Mouse (Mus musculus) liver, adult 2 months (tissue): ENCODE results near the gene Gpr3. TPM values are rescaled to one million over a fixed set of nuclear protein-coding genes. Genes with fewer than 3 reads are reported as not detected.
A peak's percentile ranks its signal among the peaks of the same experiment; 100 is the strongest.

Experiments
- DNase-seq: peaks from one replicate; pipeline ENCODE4 v3.0.0-alpha.2; 2011; ENCODE audit warnings: low read depth, low spot score; ENCODE audit errors: extremely low read depth
- H3K27ac ChIP-seq: fragments of 200-500 bp; replicated peaks from 2 replicates; pipeline ENCODE4 v1.5.1; 2012; ENCODE audit warnings: low read depth, mild to moderate bottlenecking, control low read depth, inconsistent platforms, low read length; ENCODE audit not compliant: insufficient read depth
- H3K27me3 ChIP-seq: fragments of 200-500 bp; 2 replicates; pipeline ENCODE4 v1.6.1; 2012; ENCODE audit warnings: mild to moderate bottlenecking, moderate library complexity, low read length, inconsistent platforms; ENCODE audit not compliant: control insufficient read depth, insufficient read depth
- H3K36me3 ChIP-seq: fragments of 200-500 bp; 2 replicates; pipeline ENCODE4 v1.6.1; 2012; ENCODE audit warnings: low read length, inconsistent platforms; ENCODE audit not compliant: control insufficient read depth, insufficient read depth
- H3K4me1 ChIP-seq: fragments of 200-500 bp; 2 replicates; pipeline ENCODE4 v1.6.1; 2011; ENCODE audit warnings: low read length; ENCODE audit not compliant: control insufficient read depth, insufficient read depth
- H3K4me3 ChIP-seq: fragments of 200-500 bp; 2 replicates; pipeline ENCODE4 v1.5.1; 2011; ENCODE audit warnings: low read depth, mild to moderate bottlenecking, control low read depth, low read length, moderate library complexity; ENCODE audit not compliant: insufficient read depth
- H3K79me2 ChIP-seq: fragments of 200-500 bp; 2 replicates; pipeline ENCODE4 v1.6.1; 2012; ENCODE audit warnings: inconsistent platforms, mild to moderate bottlenecking, low read length, moderate library complexity; ENCODE audit not compliant: control insufficient read depth, insufficient read depth
- H3K9ac ChIP-seq: fragments of 200-500 bp; 2 replicates; pipeline ENCODE4 v1.6.1; 2012; ENCODE audit warnings: low read depth, mild to moderate bottlenecking, control low read depth, inconsistent platforms, low read length
- CTCF ChIP-seq: fragments of 200-500 bp; IDR thresholded peaks from 2 replicates; pipeline ENCODE4 v1.5.1; 2011; ENCODE audit warnings: low read depth, low read length, control low read depth
- POLR2A ChIP-seq: fragments of 200-500 bp; IDR thresholded peaks from 2 replicates; pipeline ENCODE4 v1.6.1; 2011; ENCODE audit warnings: low read length, control low read depth; ENCODE audit not compliant: insufficient read depth; ENCODE audit errors: extremely low read depth
- WGBS: fragments of 180-500 bp; shearing (Covaris S2); methylation state at CpG from one replicate; pipeline ENCODE4 v1.1.7; 2018; 5-methylcytosine and 5-hydroxymethylcytosine counted together
- polyA plus RNA-seq: library from polyadenylated mRNA; depleted of rRNA; stranded (reverse); fragments of >200 nt; gene quantifications from 2 replicates; pipeline ENCODE4 v1.2.3, GENCODE M21; 2012
- total RNA-seq: library from RNA; depleted of rRNA; stranded (reverse); fragments of >200 nt; gene quantifications from 2 replicates; pipeline ENCODE4 v1.2.3, GENCODE M21; 2014

Gpr3 gene
- total and polyA plus RNA-seq, 2 experiments, result not detected

DNA sequence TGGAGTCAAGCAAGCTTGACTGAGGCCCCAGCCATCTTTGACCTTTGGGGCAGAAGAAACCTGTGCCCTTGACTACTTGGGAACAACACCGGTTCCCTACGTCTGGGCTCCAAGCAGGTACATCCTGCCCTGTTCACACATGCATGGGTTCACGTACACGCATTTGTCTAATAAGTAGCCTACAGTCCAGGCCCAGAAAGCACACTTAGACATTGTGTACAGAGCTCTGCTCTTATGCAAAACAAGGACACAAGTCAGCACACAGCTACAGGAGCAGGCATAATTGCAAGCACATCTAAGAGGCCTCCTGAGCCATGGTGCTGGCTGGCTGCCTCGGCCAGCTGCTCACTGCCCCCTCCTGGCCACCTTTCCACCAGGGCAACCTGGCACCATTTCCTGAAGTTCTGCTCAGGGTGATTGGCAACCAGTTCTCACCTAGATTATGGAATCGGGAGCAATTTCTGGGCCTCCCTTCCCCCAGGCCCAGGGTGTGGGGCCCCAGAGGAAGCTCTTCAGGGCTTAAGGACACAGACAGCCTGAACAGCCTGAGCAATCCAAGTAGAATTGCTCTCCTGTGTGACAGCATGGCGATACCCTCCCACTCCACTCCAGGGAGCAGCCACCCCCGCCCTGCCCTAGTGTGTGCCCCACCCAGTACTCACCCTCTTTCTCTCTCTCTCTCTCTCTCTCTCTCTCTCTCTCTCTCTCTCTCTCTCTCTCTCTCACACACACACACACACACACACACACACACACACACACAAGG, 11.1 kb downstream of the Gpr3 start:
- H3K27ac ChIP-seq, result no peak overlapping the region
- peak; percentile 65 for DNase-seq
- WGBS, result 55% methylated on average over 8 of the region's 8 CpGs

DNA sequence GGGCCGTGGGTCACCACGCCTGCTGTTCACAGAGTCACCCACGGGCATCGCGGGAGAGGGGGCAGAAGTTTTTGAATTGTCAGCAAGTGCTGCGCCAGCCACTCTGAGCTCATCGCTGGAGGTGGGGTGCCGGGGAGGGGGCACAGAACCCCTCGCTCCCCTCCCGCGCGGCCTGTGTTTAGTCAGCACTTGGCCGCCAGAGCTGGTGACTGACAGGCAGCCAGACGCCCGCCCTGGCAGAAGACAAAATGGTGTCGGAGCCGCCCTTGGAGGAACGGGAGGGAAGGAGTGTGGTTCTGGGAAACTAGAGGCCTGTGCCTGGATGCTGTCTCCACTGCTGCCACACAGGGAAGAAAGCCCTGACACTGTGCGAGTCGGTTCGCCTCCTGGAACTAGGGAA, 12.0 kb downstream of the Gpr3 start:
- Histone ChIP-seq H3K9ac (no peak overlapping the region), H3K79me2 (no peaks in the 10 kb centered on the region), H3K36me3 (peaks cover 3% of the 10 kb centered on the region; the same call in 1 of the 2 replicates), H3K4me1 (no peaks in the 10 kb centered on the region), H3K4me3 (no peak overlapping the region), H3K27ac (no peak overlapping the region), H3K27me3 (no peaks in the 10 kb centered on the region)
- no peak for DNase-seq
- TF ChIP-seq CTCF, result no peak
- no peak for TF ChIP-seq POLR2A
- WGBS, result 74% methylated on average over 21 of the region's 21 CpGs

More for the DNA sequence above, 11.1 kb downstream of the Gpr3 start:
- no peaks in the 10 kb centered on the region for H3K4me1 ChIP-seq
- no peaks in the 10 kb centered on the region for H3K27me3 ChIP-seq
- TF ChIP-seq POLR2A, result no peak
- TF ChIP-seq CTCF, result peak; percentile 92
- H3K36me3 ChIP-seq, result no peaks in the 10 kb centered on the region
- H3K79me2 ChIP-seq, result no peaks in the 10 kb centered on the region
- H3K9ac ChIP-seq, result no peak overlapping the region
- H3K4me3 ChIP-seq, result no peak overlapping the region

- Histone ChIP-seq H3K27ac (no peak overlapping the region), H3K4me3 (no peak overlapping the region), H3K9ac (no peak overlapping the region), H3K4me1 (no peaks in the 10 kb centered on the region), H3K79me2 (no peaks in the 10 kb centered on the region), H3K27me3 (no peaks in the 10 kb centered on the region), H3K36me3 (peaks cover 5% of the 10 kb centered on the region; the same call in 1 of the 2 replicates)
- WGBS, result 85% methylated on average over 6 of the region's 6 CpGs
- DNase-seq, result no peak
- TF ChIP-seq CTCF, result no peak
- TF ChIP-seq POLR2A, result no peak
Measured at GRCm38 (mm10) chr4:133199743-133200142, 12.6 kb downstream of the Gpr3 start.

GRCm38 (mm10) chr4:133198337-133199180, 13.8 kb downstream of the Gpr3 start:
- no peaks in the 10 kb centered on the region for H3K4me1 ChIP-seq
- TF ChIP-seq CTCF (no peak), POLR2A (no peak)
- no peak overlapping the region for H3K4me3 ChIP-seq
- WGBS, result 69% methylated on average over 19 of the region's 19 CpGs
- no peaks in the 10 kb centered on the region for H3K79me2 ChIP-seq
- peaks cover 7% of the 10 kb centered on the region; the same call in 1 of the 2 replicates for H3K36me3 ChIP-seq
- H3K9ac ChIP-seq, result no peak overlapping the region
- H3K27me3 ChIP-seq, result no peaks in the 10 kb centered on the region
- no peak for DNase-seq
- H3K27ac ChIP-seq, result no peak overlapping the region

GRCm38 (mm10) chr4:133197801-133198286, 14.5 kb downstream of the Gpr3 start:
- Histone ChIP-seq H3K27me3 (no peaks in the 10 kb centered on the region), H3K27ac (no peak overlapping the region), H3K4me1 (no peaks in the 10 kb centered on the region), H3K36me3 (peaks cover 13% of the 10 kb centered on the region), H3K9ac (no peak overlapping the region), H3K79me2 (no peaks in the 10 kb centered on the region), H3K4me3 (no peak overlapping the region)
- TF ChIP-seq POLR2A, result no peak
- no peak for TF ChIP-seq CTCF
- no peak for DNase-seq
- 47% methylated on average over 13 of the region's 13 CpGs for WGBS
